Mouse (Mus musculus) left cerebral cortex, postnatal 14 days (tissue): ENCODE measurements around the gene Stk17b. TPM values are rescaled to one million over a fixed set of nuclear protein-coding genes. Genes with fewer than 3 reads are reported as not detected.
"Not testable (repeated sequence)": the region's sequence is repeated elsewhere in the genome, so short reads cannot be mapped to it uniquely, and the experiment has no call there.

Experiments used
- DNase-seq, 2 experiments: peaks; one replicate each; pipeline ENCODE4 v3.0.0; 2021 to 2022; ENCODE audit warnings: low spot score in 2 of 2, mixed read lengths in 1 of 2
- intact Hi-C: fragments of 180-260 bp; cut with DNase I; formaldehyde crosslinking; loops from one replicate; pipeline ENCODE4 v1.15.1; 2025
- total RNA-seq, 2 experiments: library from RNA; stranded (reverse); gene quantifications; 2 replicates each; pipeline ENCODE4 v1.2.3; 2021

Stk17b gene
- total RNA-seq, 2 experiments from 2014 or later, result 9.7 to 10.7 TPM

- DNase-seq, result peak in 1 of 2 experiments; percentile 4
- intact Hi-C loops, result no loop called here
Observed at GRCm38 (mm10) chr1:53740777-53741336, 44.2 kb downstream of the Stk17b start.

GRCm38 (mm10) chr1:53740077-53740776 lies 44.8 kb downstream of the Stk17b start:
- intact Hi-C loops, result not testable (repeated sequence)

GRCm38 (mm10) chr1:53736583-53736982 lies 48.4 kb downstream of the Stk17b start:
- intact Hi-C loops, result no loop called here
- DNase-seq, result no peak

More at GRCm38 (mm10) chr1:53740077-53740776, 44.8 kb downstream of the Stk17b start:
- not testable (repeated sequence) for DNase-seq

- no peak for DNase-seq
- intact Hi-C loops, result no loop called here
Observed at GRCm38 (mm10) chr1:53728489-53729225, 56.4 kb downstream of the Stk17b start.

GRCm38 (mm10) chr1:53726883-53727282 lies 58.1 kb downstream of the Stk17b start:
- intact Hi-C loops, result no loop called here
- no peak for DNase-seq

- intact Hi-C loops, result no loop called here
Observed at GRCm38 (mm10) chr1:53721353-53721752, 63.7 kb downstream of the Stk17b start.

GRCm38 (mm10) chr1:53720601-53721351 lies 64.2 kb downstream of the Stk17b start:
- intact Hi-C loops, result no loop called here
- DNase-seq, result no peak

More at GRCm38 (mm10) chr1:53721353-53721752, 63.7 kb downstream of the Stk17b start:
- DNase-seq, result no peak

- no peak for DNase-seq
- intact Hi-C loops, result loop anchor here (2.0 kb wide), 1 partner anchor 175 kb away; no protein-coding TSS in a partner anchor
Observed at GRCm38 (mm10) chr1:53715966-53716515, 69.0 kb downstream of the Stk17b start.

- peak; percentile 64 to 89 for DNase-seq
- intact Hi-C loops, result no loop called here
Observed at GRCm38 (mm10) chr1:53715446-53715845, 69.6 kb downstream of the Stk17b start.

GRCm38 (mm10) chr1:53713383-53713782 lies 71.6 kb downstream of the Stk17b start:
- intact Hi-C loops, result not testable (repeated sequence)
- DNase-seq, result peak in 1 of 2 experiments; percentile 69

- intact Hi-C loops, result no loop called here
Observed at GRCm38 (mm10) chr1:53711069-53711468, 74.0 kb downstream of the Stk17b start.

GRCm38 (mm10) chr1:53709602-53710001 lies 75.4 kb downstream of the Stk17b start:
- DNase-seq, intact Hi-C loops: not testable (repeated sequence)

More at GRCm38 (mm10) chr1:53711069-53711468, 74.0 kb downstream of the Stk17b start:
- DNase-seq, result no peak

- intact Hi-C loops, result no loop called here
- DNase-seq, result peak; percentile 63 to 67
Observed at GRCm38 (mm10) chr1:53706431-53707361, 78.3 kb downstream of the Stk17b start, which contains the start of gene Dnah7a. Gene Dnah7a, minus strand, starts transcription at chr1:53706784.

Other genes starting within 250 kb of the Stk17b start
- gene Dnah7a, start 78.4 kb downstream of the Stk17b start, total RNA-seq, result 1 to 10 TPM; 5.2 to 5.6 TPM